Mouse (Mus musculus): ENCODE data around the gene Abce1.
"Not testable (repeated sequence)": the region's sequence is repeated elsewhere in the genome, so short reads cannot be mapped to it uniquely, and the experiment has no call there.

- not testable (repeated sequence) for TF ChIP-seq MAX (IDR thresholded peaks at IDR 0.05; ENCODE audit: low read length); GABPA (IDR thresholded peaks at IDR 0.05; ENCODE audit: insufficient replicate concordance, low read depth, low read length); CTCF (conservative IDR thresholded peaks at IDR 0.05 in 1 of 2, IDR thresholded peaks at IDR 0.05 in 1 of 2; ENCODE audit: low read depth in 2 of 2, low read length in 2 of 2); POLR2A (IDR thresholded peaks at IDR 0.05; ENCODE audit: low read depth, low read length); E2F4 (IDR thresholded peaks at IDR 0.05; ENCODE audit: insufficient replicate concordance, low read depth, low read length); SIN3A (IDR thresholded peaks at IDR 0.05; ENCODE audit: low read length); EP300 (IDR thresholded peaks at IDR 0.05; ENCODE audit: low read length); TCF12 (IDR thresholded peaks at IDR 0.05; ENCODE audit: low read depth, low read length)
Observed at GRCm38 (mm10) chr8:79685927-79686326, 25.6 kb downstream of the Abce1 start.

All from CH12.LX (cell line).